Mouse (Mus musculus): ENCODE measurements around the gene Mcrip2. TPM values are rescaled to one million over a fixed set of nuclear protein-coding genes. Genes with fewer than 3 reads are reported as not detected.

Gene Mcrip2
- polyA plus RNA-seq, 1 experiment from 2014 or later, result 14.2 TPM

DNA sequence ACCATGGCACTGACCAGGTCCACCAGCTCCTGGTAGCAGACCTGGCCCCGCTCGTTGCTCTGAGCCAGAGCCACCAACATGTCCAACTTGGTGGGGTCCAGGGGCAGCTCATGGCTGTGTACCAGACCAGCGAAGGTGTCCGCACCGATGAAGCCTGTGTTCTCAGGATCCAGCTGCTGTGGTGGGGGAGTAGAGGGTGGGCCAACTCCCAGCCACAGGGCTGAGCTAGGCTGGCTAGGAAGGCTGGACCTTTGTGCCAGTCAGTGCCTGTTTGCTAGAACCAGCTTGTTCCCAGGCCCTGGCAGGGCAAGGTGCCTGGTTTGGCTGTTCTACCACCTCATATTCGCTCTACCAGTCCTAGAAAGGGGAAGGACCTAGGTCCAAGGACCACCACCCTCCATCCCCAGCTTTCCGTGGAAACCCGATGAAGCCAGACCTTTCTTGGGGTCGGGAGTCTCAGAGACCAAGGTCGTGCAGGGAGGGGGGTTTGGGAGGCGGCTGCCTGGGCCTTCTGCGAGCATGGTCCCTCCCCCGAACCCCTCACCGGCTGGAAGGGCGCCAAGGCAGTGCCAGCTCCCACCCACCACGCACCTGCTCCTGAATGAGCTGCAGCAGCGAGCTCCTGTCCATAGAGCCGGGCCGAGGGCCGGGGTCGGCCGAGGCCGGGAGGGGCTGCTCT is 32.0 kb downstream of the Mcrip2 start:
- Histone ChIP-seq H3K36me3 (peaks cover 47% of the 10 kb centered on the region), H3K27me3 (no peaks in the 10 kb centered on the region), H3K9me3 (no peaks in the 10 kb centered on the region), H3K4me1 (replicated peaks) (peaks cover 64% of the 10 kb centered on the region), H3K27ac (replicated peaks) (peak overlapping the region; percentile 84), H3K4me3 (peak overlapping the region; percentile 48), H3K4me2 (peak overlapping the region; percentile 98), H3K9ac (peak overlapping the region; percentile 87)
- 21% methylated on average over 23 of the region's 23 CpGs for WGBS
- no peak for ATAC-seq (ENCODE audit: low read depth)

DNA sequence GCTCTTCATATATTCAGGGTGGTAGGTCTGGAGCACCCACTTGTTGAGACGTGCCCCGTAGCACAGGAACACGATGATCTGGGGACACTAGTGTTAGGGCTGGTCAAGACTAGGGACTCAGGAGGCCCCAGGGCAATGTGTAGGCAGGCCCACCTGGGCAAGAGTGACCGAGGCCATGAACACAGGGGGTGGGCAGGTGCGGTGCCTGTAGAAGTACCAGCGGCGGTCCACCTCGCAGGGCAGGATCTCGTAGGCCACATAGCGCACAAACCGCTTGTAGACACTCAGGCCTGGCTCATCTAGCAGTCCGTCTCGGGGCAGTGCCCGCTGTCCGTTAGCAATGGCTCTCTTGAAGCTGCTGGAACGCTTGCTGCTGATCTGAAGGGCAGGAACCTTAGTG is 32.7 kb downstream of the Mcrip2 start:
- Histone ChIP-seq H3K9me3 (no peaks in the 10 kb centered on the region), H3K4me2 (peak overlapping the region; percentile 98), H3K4me1 (replicated peaks) (peaks cover 71% of the 10 kb centered on the region), H3K36me3 (peaks cover 47% of the 10 kb centered on the region), H3K9ac (peak overlapping the region; percentile 87), H3K27me3 (no peaks in the 10 kb centered on the region), H3K4me3 (peak overlapping the region; percentile 48; the same call in 1 of the 2 replicates), H3K27ac (replicated peaks) (no peak overlapping the region)
- ATAC-seq (ENCODE audit: low read depth), result no peak
- 94% methylated on average over 16 of the region's 16 CpGs for WGBS

DNA sequence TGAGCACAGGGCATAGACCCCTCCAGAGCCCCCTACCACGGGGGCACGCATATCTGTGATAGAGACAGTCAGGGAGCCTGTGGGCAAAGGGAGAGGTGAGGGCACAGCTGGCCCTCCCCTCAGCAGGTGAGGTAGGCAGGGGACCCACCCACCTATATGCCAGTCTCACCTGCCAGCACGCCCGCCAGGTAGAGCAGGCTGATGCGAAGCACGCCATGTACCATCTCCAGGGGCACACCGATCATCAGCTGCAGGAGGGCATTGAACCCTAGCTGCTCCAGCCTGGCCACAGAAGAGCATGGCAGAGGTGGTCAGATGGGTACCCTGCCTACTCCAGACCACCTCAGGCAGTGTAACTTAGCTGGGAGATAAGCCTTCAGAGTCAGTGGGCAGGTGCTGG is 33.3 kb downstream of the Mcrip2 start:
- H3K4me2 ChIP-seq, result peak overlapping the region; percentile 98
- H3K27ac ChIP-seq (replicated peaks), result no peak overlapping the region
- no peaks in the 10 kb centered on the region for H3K9me3 ChIP-seq
- peaks cover 76% of the 10 kb centered on the region for H3K4me1 ChIP-seq (replicated peaks)
- no peaks in the 10 kb centered on the region for H3K27me3 ChIP-seq
- peaks cover 47% of the 10 kb centered on the region for H3K36me3 ChIP-seq
- peak overlapping the region; percentile 76; the same call in 1 of the 2 replicates for H3K9ac ChIP-seq
- H3K4me3 ChIP-seq, result 0 out of 2 replicates have a peak overlapping the region, but pooled peaks have one; percentile 76
- 95% methylated on average over 7 of the region's 7 CpGs for WGBS
- ATAC-seq (ENCODE audit: low read depth), result no peak

DNA sequence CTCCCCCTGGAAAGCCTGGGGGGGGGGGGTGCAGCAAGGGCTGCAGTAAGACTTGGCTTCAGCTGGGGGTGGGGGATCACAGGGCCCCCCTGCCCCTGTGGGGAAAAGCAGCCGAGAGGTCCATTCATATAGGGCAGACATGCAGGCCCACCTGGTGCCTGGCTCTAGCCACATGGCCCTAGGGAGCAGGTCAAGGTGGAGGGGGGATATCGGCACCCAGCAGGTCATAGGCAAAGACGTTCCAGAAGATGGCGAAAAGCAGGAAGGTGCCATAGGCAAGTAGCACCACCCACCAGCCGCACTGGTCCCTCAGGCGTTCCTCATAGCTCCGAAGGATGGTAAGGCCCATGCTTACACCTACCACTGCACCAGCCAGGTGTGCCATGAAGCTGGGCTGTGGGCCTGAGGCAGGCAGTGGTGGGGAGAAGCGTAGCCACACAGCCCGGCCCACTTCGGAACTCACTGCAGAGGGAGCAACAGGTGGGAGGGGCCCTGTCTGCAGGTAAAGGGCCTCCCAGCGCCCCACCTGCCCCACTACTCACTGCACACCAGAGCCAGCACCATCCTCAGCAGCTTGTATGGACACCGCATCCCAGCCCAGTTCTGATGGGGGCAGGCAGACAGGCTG is 33.9 kb downstream of the Mcrip2 start:
- peak overlapping the region; percentile 76 for H3K9ac ChIP-seq
- 92% methylated on average over 12 of the region's 12 CpGs for WGBS
- peaks cover 47% of the 10 kb centered on the region for H3K36me3 ChIP-seq
- H3K4me3 ChIP-seq, result peak overlapping the region; percentile 76
- peak overlapping the region; percentile 94; the same call in 1 of the 2 replicates for H3K27ac ChIP-seq (replicated peaks)
- H3K4me2 ChIP-seq, result peak overlapping the region; percentile 98
- peaks cover 82% of the 10 kb centered on the region for H3K4me1 ChIP-seq (replicated peaks)
- ATAC-seq (ENCODE audit: low read depth), result no peak
- no peaks in the 10 kb centered on the region for H3K27me3 ChIP-seq
- no peaks in the 10 kb centered on the region for H3K9me3 ChIP-seq

DNA sequence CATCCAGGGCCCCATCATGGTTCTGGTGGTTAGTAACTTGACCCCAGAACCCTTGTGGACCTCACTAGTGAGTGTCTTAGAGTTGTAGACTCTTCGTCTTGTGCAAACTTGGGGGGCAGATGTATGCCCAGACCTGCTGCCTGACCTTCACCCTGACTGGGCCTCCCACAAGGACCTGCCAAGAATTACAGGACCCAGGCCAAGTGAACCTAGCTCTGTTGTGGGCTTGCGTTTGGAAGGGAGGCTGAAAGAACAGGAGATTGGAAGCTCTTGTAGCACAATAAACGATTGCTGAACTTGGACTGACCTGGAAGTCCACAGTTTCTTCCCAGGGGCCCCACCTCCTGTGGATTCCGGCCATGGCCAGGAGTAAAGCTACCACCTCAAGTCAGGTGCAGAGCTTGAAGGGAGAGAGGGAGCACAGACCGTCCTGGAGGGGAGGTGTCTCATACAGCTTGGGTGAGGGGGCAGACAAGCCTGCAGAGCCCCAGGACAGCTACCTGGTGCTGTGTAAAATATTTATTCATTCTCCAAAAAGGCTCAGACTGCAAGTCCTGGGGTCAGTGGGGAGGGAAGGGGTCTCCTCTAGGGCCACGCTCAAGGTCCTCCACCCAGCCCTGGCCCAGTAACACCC is 34.5 kb downstream of the Mcrip2 start:
- Histone ChIP-seq H3K4me3 (peak overlapping the region; percentile 76), H3K4me1 (replicated peaks) (peaks cover 87% of the 10 kb centered on the region), H3K36me3 (peaks cover 41% of the 10 kb centered on the region), H3K4me2 (peak overlapping the region; percentile 98), H3K9me3 (no peaks in the 10 kb centered on the region), H3K9ac (peak overlapping the region; percentile 76), H3K27ac (replicated peaks) (peak overlapping the region; percentile 94), H3K27me3 (no peaks in the 10 kb centered on the region)
- WGBS, result 55% methylated on average over 6 of the region's 6 CpGs
- ATAC-seq (ENCODE audit: low read depth), result no peak

DNA sequence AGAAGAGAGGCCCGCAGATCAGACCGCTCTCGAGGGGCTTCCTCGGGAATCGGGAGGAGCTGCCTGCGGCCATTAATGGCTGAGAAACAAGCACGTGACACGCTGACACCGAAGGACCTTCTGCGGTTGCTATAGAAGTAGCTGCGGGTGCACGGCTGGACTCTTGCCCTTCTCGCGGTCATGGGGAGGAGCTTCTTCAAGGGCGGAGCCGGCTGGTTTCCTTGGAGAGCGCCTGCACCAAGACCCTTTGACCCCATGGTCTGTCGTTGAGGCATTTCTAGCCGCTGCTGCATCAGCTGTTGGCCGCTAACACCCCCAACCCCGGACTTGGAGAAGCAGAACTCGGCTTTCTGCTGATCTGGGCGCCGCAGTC is 35.3 kb downstream of the Mcrip2 start, which contains the start of gene Stub1:
Gene Stub1, minus strand, starts transcription at position 114 of the 373 bp plus-strand sequence.
- Histone ChIP-seq H3K27me3 (no peaks in the 10 kb centered on the region), H3K9me3 (no peaks in the 10 kb centered on the region), H3K4me1 (replicated peaks) (peaks cover 84% of the 10 kb centered on the region), H3K9ac (peak within 1 kb of the TSS; percentile 85), H3K4me2 (peak within 1 kb of the TSS; percentile 98), H3K4me3 (peak within 1 kb of the TSS; percentile 76), H3K36me3 (peaks cover 37% of the 10 kb centered on the region), H3K27ac (replicated peaks) (peak within 1 kb of the TSS; percentile 94)
- ATAC-seq (ENCODE audit: low read depth), result peak; percentile 54
- under 1% methylated on average over 24 of the region's 24 CpGs for WGBS

DNA sequence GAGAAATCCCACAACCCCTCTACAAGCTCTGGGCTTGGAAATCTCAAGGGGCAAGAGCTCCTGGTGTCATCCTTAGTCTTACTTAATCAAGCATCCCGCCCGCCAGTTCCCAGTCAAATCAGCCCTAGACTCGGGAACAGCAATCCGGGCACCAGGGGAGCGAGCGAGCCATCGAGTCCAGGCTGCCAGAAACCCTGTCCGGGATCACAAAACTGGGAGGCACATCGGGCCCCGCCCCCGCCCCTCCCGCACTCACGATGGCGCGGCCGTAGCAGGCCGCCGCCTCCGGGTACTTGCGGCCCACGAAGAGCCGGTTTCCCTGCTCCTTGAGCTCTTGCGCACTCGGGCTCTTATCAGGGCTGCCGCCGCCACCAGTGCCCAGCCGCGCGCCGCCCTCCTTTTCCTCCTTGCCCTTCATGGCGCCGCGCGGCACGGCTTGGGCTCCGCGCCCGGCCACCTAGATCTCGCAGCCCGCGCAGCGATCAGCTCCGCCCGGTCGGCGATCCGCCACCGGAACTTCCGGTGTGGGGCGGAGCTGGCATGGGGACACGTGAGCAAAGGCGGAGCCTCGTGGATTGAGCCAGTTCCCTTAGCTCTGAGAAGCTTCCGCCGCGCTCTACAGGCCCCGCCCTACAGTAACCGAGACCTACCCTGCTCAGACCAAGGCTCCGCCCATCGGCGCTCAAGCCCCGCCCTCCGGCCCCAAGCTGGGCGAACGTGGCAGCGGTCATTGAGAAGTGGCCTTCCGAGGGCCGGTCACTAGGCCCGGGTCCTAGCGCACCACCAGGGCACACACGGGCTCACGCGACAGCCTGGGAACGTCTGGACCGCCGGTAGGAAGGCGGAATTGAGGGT is 35.9 kb downstream of the Mcrip2 start:
- under 1% methylated on average over 77 of the region's 77 CpGs for WGBS
- Histone ChIP-seq H3K27me3 (no peaks in the 10 kb centered on the region), H3K4me2 (peak overlapping the region; percentile 98), H3K4me3 (peak overlapping the region; percentile 76), H3K36me3 (peaks cover 38% of the 10 kb centered on the region), H3K4me1 (replicated peaks) (peaks cover 84% of the 10 kb centered on the region), H3K27ac (replicated peaks) (peak overlapping the region; percentile 94), H3K9ac (peak overlapping the region; percentile 85), H3K9me3 (no peaks in the 10 kb centered on the region)
- ATAC-seq (ENCODE audit: low read depth), result peak; percentile 91

DNA sequence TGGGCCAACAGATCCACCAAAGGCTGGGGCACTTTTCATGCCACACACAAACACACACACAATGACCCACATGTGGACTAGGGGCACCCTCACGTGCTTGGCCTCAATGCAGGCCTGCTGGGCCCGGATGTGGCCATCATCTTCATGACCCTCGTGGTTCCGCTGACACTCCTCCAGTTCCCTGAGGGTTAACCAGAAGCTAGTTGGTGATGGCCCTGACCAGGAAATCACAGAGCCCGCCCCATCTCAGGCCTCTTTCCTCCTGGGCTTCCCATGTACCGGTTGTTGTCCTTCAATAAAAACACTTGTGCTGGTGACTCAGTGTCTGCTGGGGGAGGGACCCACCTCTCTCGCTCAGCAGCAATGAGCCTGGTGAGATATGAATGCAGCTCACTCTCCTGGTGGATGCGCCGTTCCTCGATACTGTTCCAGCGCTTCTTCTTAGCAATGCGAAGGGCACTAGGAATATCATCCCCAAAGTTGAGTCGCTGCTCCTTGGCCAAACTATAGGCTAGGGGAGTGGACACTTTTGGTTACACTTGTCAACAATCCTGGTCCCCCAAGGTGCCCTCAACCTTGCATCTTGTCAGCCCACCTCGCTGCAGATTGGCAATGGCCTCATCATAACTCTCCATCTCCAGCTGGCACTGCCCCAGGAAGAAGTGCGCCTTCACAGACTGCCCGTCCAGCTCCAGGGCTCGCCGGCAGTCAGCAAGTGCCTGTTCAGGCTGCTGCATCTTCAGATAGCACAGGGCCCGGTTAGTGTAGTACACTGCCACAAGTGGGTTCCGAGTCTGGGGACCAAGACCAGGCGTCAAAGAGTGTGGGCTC is 36.9 kb downstream of the Mcrip2 start:
- Histone ChIP-seq H3K4me3 (peak overlapping the region; percentile 76), H3K4me1 (replicated peaks) (peaks cover 84% of the 10 kb centered on the region), H3K9ac (peak overlapping the region; percentile 85), H3K4me2 (peak overlapping the region; percentile 98), H3K27ac (replicated peaks) (peak overlapping the region; percentile 94), H3K27me3 (no peaks in the 10 kb centered on the region), H3K9me3 (no peaks in the 10 kb centered on the region), H3K36me3 (peaks cover 48% of the 10 kb centered on the region)
- ATAC-seq (ENCODE audit: low read depth), result no peak
- 62% methylated on average over 21 of the region's 21 CpGs for WGBS

DNA sequence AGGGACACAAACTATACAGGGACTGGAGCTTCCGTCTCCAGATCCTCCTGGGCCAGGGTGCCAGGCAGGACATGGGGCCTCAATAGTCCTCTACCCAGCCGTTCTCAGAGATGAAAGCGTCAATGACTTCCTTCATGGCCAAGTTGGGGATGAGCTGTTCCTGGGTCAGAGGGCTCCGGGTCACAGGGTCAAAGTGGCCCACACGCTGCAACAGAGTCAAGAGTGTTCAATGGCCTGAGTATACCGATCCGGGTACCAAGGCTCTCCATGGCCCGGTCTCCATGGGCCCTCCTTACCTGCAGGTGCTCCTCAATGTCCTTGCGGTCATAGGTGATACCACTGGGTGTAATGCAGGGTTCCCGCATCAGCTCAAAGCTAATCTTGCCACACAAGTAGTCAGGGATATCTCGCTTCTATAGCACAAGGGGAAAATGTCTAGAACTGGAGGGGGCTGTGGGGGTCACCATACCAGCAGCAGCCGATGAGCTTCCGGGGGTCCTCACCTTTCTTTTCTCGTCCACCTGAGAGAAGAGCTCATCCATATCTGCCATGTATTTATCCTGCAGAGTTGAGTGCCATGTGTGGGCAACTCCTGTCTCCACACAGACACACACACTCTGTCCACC is 37.6 kb downstream of the Mcrip2 start:
- Histone ChIP-seq H3K9ac (peak overlapping the region; percentile 85; the same call in 1 of the 2 replicates), H3K4me3 (peak overlapping the region; percentile 76), H3K27ac (replicated peaks) (no peak overlapping the region), H3K27me3 (no peaks in the 10 kb centered on the region), H3K36me3 (peaks cover 56% of the 10 kb centered on the region), H3K4me1 (replicated peaks) (peaks cover 84% of the 10 kb centered on the region), H3K9me3 (no peaks in the 10 kb centered on the region), H3K4me2 (peak overlapping the region; percentile 98)
- no peak for ATAC-seq (ENCODE audit: low read depth)
- WGBS, result 86% methylated on average over 14 of the region's 14 CpGs

DNA sequence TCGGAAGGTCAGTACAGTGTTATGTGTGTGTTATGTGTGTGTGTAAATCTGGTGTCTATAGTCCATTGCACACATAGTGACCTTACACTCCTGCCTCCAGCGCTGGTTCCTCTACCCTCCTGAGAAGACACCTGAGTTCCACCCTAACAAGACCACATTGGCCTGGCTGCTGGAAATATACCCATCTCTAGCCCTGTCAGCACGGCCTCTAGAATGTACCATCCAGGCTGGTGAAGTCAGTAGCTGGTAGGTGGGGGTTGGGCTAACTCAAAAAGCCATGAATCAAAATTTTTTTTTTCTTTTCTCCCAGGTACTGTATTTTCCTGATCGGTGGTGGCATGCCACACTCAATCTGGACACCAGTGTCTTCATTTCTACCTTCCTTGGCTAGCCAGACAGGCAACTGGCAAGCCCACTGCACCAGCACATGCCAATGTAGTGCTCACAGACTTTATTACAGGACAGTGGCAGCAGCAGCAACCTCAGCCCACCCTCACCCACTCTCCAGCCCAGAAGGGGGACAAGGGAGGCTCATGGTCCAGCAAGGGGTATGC is 38.3 kb downstream of the Mcrip2 start:
- ATAC-seq (ENCODE audit: low read depth), result no peak
- Histone ChIP-seq H3K27ac (replicated peaks) (no peak overlapping the region), H3K4me1 (replicated peaks) (peaks cover 84% of the 10 kb centered on the region), H3K36me3 (peaks cover 55% of the 10 kb centered on the region), H3K27me3 (no peaks in the 10 kb centered on the region), H3K9me3 (no peaks in the 10 kb centered on the region), H3K9ac (peak overlapping the region; percentile 89), H3K4me3 (peak overlapping the region; percentile 76), H3K4me2 (peak overlapping the region; percentile 98)
- WGBS, result 88% methylated on average over 4 of the region's 4 CpGs

Measured in neural tube, embryonic 13.5 days (tissue).